Mouse (Mus musculus) kidney, postnatal 0 days (tissue): ENCODE measurements around the gene Myt1l. TPM values are rescaled to one million over a fixed set of nuclear protein-coding genes. Genes with fewer than 3 reads are reported as not detected.

Source experiments
- ATAC-seq: fragments of 200-750 bp; cut with Nextera tagmentation; replicated peaks from 2 replicates; pipeline ENCODE4 v1.8.0; 2017; ENCODE audit warnings: low read depth, moderate number of reproducible peaks, moderate TSS enrichment, moderate library complexity; ENCODE audit not compliant: low FRiP score
- DNase-seq: peaks from one replicate; pipeline ENCODE4 v3.0.0-alpha.2; 2016; ENCODE audit warnings: low spot score
- H3K27ac ChIP-seq: fragments of 300-500 bp; sonication (generic); 2 replicates; pipeline ENCODE4 v1.5.1; 2014; ENCODE audit warnings: mild to moderate bottlenecking
- H3K27me3 ChIP-seq: fragments of 300-500 bp; sonication (generic); 2 replicates; pipeline ENCODE4 v1.6.1; 2014; ENCODE audit warnings: low read length, mixed read lengths; ENCODE audit not compliant: insufficient read depth
- H3K36me3 ChIP-seq: fragments of 300-500 bp; sonication (generic); 2 replicates; pipeline ENCODE4 v1.6.1; 2014; ENCODE audit warnings: low read length, mixed read lengths; ENCODE audit not compliant: insufficient read depth
- H3K4me1 ChIP-seq: fragments of 300-500 bp; sonication (generic); replicated peaks from 2 replicates; pipeline ENCODE4 v1.6.1; 2014; ENCODE audit warnings: antibody characterized with exemption, low read length, mixed read lengths; ENCODE audit not compliant: insufficient read depth
- H3K4me2 ChIP-seq: fragments of 300-500 bp; sonication (generic); 2 replicates; pipeline ENCODE4 v1.6.1; 2014; ENCODE audit warnings: mild to moderate bottlenecking, low read length, moderate library complexity, mixed read lengths
- H3K4me3 ChIP-seq: fragments of 300-500 bp; sonication (generic); replicated peaks from 2 replicates; pipeline ENCODE4 v1.5.1; 2014; ENCODE audit warnings: low read depth, low read length
- H3K9ac ChIP-seq: fragments of 300-500 bp; sonication (generic); 2 replicates; pipeline ENCODE4 v1.6.1; 2014; ENCODE audit warnings: low read depth, low read length
- H3K9me3 ChIP-seq: fragments of 300-500 bp; sonication (generic); replicated peaks from 2 replicates; pipeline ENCODE4 v1.6.1; 2016; ENCODE audit warnings: low read length, inconsistent platforms, mixed read lengths
- CTCF ChIP-seq: IDR thresholded peaks from 2 replicates; pipeline ENCODE4 v1.5.1; 2016; ENCODE audit warnings: antibody characterized with exemption, low read depth, mild to moderate bottlenecking, moderate library complexity
- WGBS: fragments of 180-500 bp; shearing (Covaris S2); extraction: QIAGEN DNeasy Blood & Tissue Kit; methylation state at CpG from one replicate; pipeline ENCODE4 v1.1.7; 2014; 5-methylcytosine and 5-hydroxymethylcytosine counted together
- polyA plus RNA-seq: library from polyadenylated mRNA; unstranded; fragments of >200 nt; fragmentation: Nextera tagmentation; extraction: Ambion mirVana; gene quantifications from 2 replicates; pipeline ENCODE4 v1.2.1, GENCODE M21; 2015

Gene Myt1l
- polyA plus RNA-seq, 1 experiment from 2014 or later, result 0.07 TPM

GRCm38 (mm10) chr12:29755086-29755871 is 227.1 kb downstream of the Myt1l start:
- Histone ChIP-seq H3K27me3 (no peaks in the 10 kb centered on the region), H3K4me1 (no peaks in the 10 kb centered on the region), H3K9ac (no peak overlapping the region), H3K4me2 (no peak overlapping the region), H3K4me3 (no peak overlapping the region), H3K9me3 (no peaks in the 10 kb centered on the region), H3K27ac (no peak overlapping the region), H3K36me3 (no peaks in the 10 kb centered on the region)
- no peak for DNase-seq
- 78% methylated on average over 5 of the region's 5 CpGs for WGBS
- no peak for TF ChIP-seq CTCF
- ATAC-seq, result no peak

- 94% methylated on average over 3 of the region's 3 CpGs for WGBS
These were observed 227.7 kb downstream of the Myt1l start for GRCm38 (mm10) chr12:29755872-29756265.

GRCm38 (mm10) chr12:29760611-29761010 is 232.4 kb downstream of the Myt1l start:
- no peak for TF ChIP-seq CTCF
- DNase-seq, result no peak
- Histone ChIP-seq H3K4me1 (no peaks in the 10 kb centered on the region), H3K9ac (no peak overlapping the region), H3K4me3 (no peak overlapping the region), H3K27ac (no peak overlapping the region), H3K27me3 (no peaks in the 10 kb centered on the region), H3K4me2 (no peak overlapping the region), H3K9me3 (no peaks in the 10 kb centered on the region), H3K36me3 (no peaks in the 10 kb centered on the region)
- WGBS, result 79% methylated on average over 4 of the region's 4 CpGs
- no peak for ATAC-seq

More at GRCm38 (mm10) chr12:29755872-29756265, 227.7 kb downstream of the Myt1l start:
- H3K4me2 ChIP-seq, result no peak overlapping the region
- H3K9me3 ChIP-seq, result no peaks in the 10 kb centered on the region
- H3K27me3 ChIP-seq, result no peaks in the 10 kb centered on the region
- DNase-seq (no peak), ATAC-seq (no peak)
- no peak for TF ChIP-seq CTCF
- H3K9ac ChIP-seq, result no peak overlapping the region
- H3K36me3 ChIP-seq, result no peaks in the 10 kb centered on the region
- H3K27ac ChIP-seq, result no peak overlapping the region
- H3K4me1 ChIP-seq, result no peaks in the 10 kb centered on the region
- H3K4me3 ChIP-seq, result no peak overlapping the region

GRCm38 (mm10) chr12:29766158-29766557 is 238.0 kb downstream of the Myt1l start:
- H3K36me3 ChIP-seq, result no peaks in the 10 kb centered on the region
- no peak for TF ChIP-seq CTCF

GRCm38 (mm10) chr12:29771791-29772190 is 243.6 kb downstream of the Myt1l start:
- H3K4me2 ChIP-seq, result no peak overlapping the region
- TF ChIP-seq CTCF, result no peak
- no peaks in the 10 kb centered on the region for H3K4me1 ChIP-seq
- no peak overlapping the region for H3K4me3 ChIP-seq
- DNase-seq (no peak), ATAC-seq (no peak)
- no peak overlapping the region for H3K9ac ChIP-seq
- no peak overlapping the region for H3K27ac ChIP-seq
- no peaks in the 10 kb centered on the region for H3K27me3 ChIP-seq
- H3K9me3 ChIP-seq, result no peaks in the 10 kb centered on the region
- H3K36me3 ChIP-seq, result no peaks in the 10 kb centered on the region
- WGBS, result 78% methylated on average over 3 of the region's 3 CpGs

More at GRCm38 (mm10) chr12:29766158-29766557, 238.0 kb downstream of the Myt1l start:
- Histone ChIP-seq H3K9me3 (no peaks in the 10 kb centered on the region), H3K27ac (no peak overlapping the region), H3K4me2 (no peak overlapping the region), H3K27me3 (no peaks in the 10 kb centered on the region), H3K9ac (no peak overlapping the region), H3K4me1 (no peaks in the 10 kb centered on the region), H3K4me3 (no peak overlapping the region)
- ATAC-seq (no peak), DNase-seq (no peak)
- 96% methylated on average over 1 of the region's 1 CpGs for WGBS

GRCm38 (mm10) chr12:29772401-29772800 is 244.2 kb downstream of the Myt1l start:
- no peak for TF ChIP-seq CTCF
- no peaks in the 10 kb centered on the region for H3K27me3 ChIP-seq
- no peaks in the 10 kb centered on the region for H3K36me3 ChIP-seq
- no peaks in the 10 kb centered on the region for H3K9me3 ChIP-seq
- H3K27ac ChIP-seq, result no peak overlapping the region
- no peaks in the 10 kb centered on the region for H3K4me1 ChIP-seq
- no peak overlapping the region for H3K4me2 ChIP-seq
- no peak for ATAC-seq
- no peak for DNase-seq
- no peak overlapping the region for H3K9ac ChIP-seq
- H3K4me3 ChIP-seq, result no peak overlapping the region
